7 mouse cellular contexts compared by ENCODE assay signal in genomic region chr10:62886799-62887591, GRCm38 (mm10). TPM values are rescaled to one million over a fixed set of nuclear protein-coding genes. Genes with fewer than 3 reads are reported as not detected.
DNase-seq lines count a peak whose midpoint lies in the region; ATAC-seq lines count a peak whose summit lies in the region.

No protein-coding gene starts in this region.

- WGBS in limb, embryonic 10.5 days: under 1% methylated on average over 56 of the region's 56 CpGs
- WGBS in midbrain, embryonic 12.5 days: under 1% methylated on average over 56 of the region's 56 CpGs

- peak; percentile 70 for DNase-seq in Muller cell, postnatal 12 days (ENCODE audit: inconsistent ontology term)
- peak; percentile 59 for DNase-seq in brain, adult 2 months (ENCODE audit: low read depth, low spot score)
- DNase-seq in heart, postnatal 4 days: peak; percentile 82
- peak; percentile 94 for DNase-seq in limb, embryonic 10.5 days (ENCODE audit: low spot score)
- DNase-seq in testis, postnatal 10 days (ENCODE audit: low spot score): peak; percentile 85

- peaks cover 20% of the 10 kb centered on the region for H3K4me1 ChIP-seq in limb, embryonic 10.5 days
- peaks cover 6% of the 10 kb centered on the region for H3K4me1 ChIP-seq in midbrain, embryonic 12.5 days

- H3K4me3 ChIP-seq in limb, embryonic 10.5 days: peak overlapping the region; percentile 65
- H3K4me3 ChIP-seq in midbrain, embryonic 12.5 days: peak overlapping the region; percentile 57

- ATAC-seq in erythroid progenitor cell, adult 5-6 weeks (replicated peaks; ENCODE audit: low FRiP score, poor library complexity, severe bottlenecking): peak; percentile 14; the same call in 1 of the 2 replicates
- peak; percentile 80 for ATAC-seq in midbrain, embryonic 12.5 days (ENCODE audit: low FRiP score, low read depth)

- H3K4me2 ChIP-seq in midbrain, embryonic 12.5 days (replicated peaks): peak overlapping the region; percentile 85

- H3K9ac ChIP-seq in midbrain, embryonic 12.5 days (replicated peaks): peak overlapping the region; percentile 55

- peaks cover 7% of the 10 kb centered on the region; the same call in 1 of the 2 replicates for H3K27me3 ChIP-seq in limb, embryonic 10.5 days (ENCODE audit: low read depth, poor library complexity, severe bottlenecking)
- H3K27me3 ChIP-seq in midbrain, embryonic 12.5 days: peaks cover 10% of the 10 kb centered on the region; the same call in 1 of the 2 replicates

- no peaks in the 10 kb centered on the region for H3K9me3 ChIP-seq in limb, embryonic 10.5 days (replicated peaks)
- H3K9me3 ChIP-seq in midbrain, embryonic 12.5 days: no peaks in the 10 kb centered on the region

- H3K36me3 ChIP-seq in limb, embryonic 10.5 days: no peaks in the 10 kb centered on the region
- no peaks in the 10 kb centered on the region for H3K36me3 ChIP-seq in midbrain, embryonic 12.5 days

- peak overlapping the region; percentile 84 for H3K27ac ChIP-seq in limb, embryonic 10.5 days
- no peak overlapping the region for H3K27ac ChIP-seq in midbrain, embryonic 12.5 days (replicated peaks)

RNA-seq across cellular contexts. Expression of gene Tet1, which starts 21.8 kb away (rescaled TPM):
- total RNA-seq in erythroid progenitor cell, adult 5-6 weeks (2015; ENCODE audit: low replicate concordance): 2.2 and 6.7 TPM in 2 replicates
- 0.39 and 0.76 TPM in 2 replicates for total RNA-seq in erythroid progenitor cell, adult 5-6 weeks (2017; ENCODE audit: low replicate concordance)
- total RNA-seq in heart, postnatal 4 days (2021): 10 to 100 TPM; 27.9 to 29.6 TPM
- polyA plus RNA-seq in limb, embryonic 10.5 days (2016; fragmentation: Nextera tagmentation; extraction: Ambion mirVana): 26.5 and 30.6 TPM in 2 replicates
- polyA plus RNA-seq in midbrain, embryonic 12.5 days (2016; fragmentation: Nextera tagmentation; extraction: Ambion mirVana): 35.2 and 35.6 TPM in 2 replicates

RNA-seq across cellular contexts. Expression of gene Slc25a16, which starts 33.4 kb away (rescaled TPM):
- total RNA-seq in erythroid progenitor cell, adult 5-6 weeks (2015; ENCODE audit: low replicate concordance): 9.6 and 15.5 TPM in 2 replicates
- 9.1 and 19.9 TPM in 2 replicates for total RNA-seq in erythroid progenitor cell, adult 5-6 weeks (2017; ENCODE audit: low replicate concordance)
- 10 to 100 TPM; 24.6 to 26.9 TPM for total RNA-seq in heart, postnatal 4 days (2021)
- polyA plus RNA-seq in limb, embryonic 10.5 days (2016; fragmentation: Nextera tagmentation; extraction: Ambion mirVana): 8.8 and 11.3 TPM in 2 replicates
- polyA plus RNA-seq in midbrain, embryonic 12.5 days (2016; fragmentation: Nextera tagmentation; extraction: Ambion mirVana): 10.5 and 12.8 TPM in 2 replicates

RNA-seq across cellular contexts. Expression of gene Dna2, which starts 59.8 kb away (rescaled TPM):
- 41.9 and 47.2 TPM in 2 replicates for total RNA-seq in erythroid progenitor cell, adult 5-6 weeks (2015; ENCODE audit: low replicate concordance)
- 45.7 and 49.2 TPM in 2 replicates for total RNA-seq in erythroid progenitor cell, adult 5-6 weeks (2017; ENCODE audit: low replicate concordance)
- 10 to 100 TPM; 12.0 to 13.5 TPM for total RNA-seq in heart, postnatal 4 days (2021)
- polyA plus RNA-seq in limb, embryonic 10.5 days (2016; fragmentation: Nextera tagmentation; extraction: Ambion mirVana): 38.9 and 40.7 TPM in 2 replicates
- 18.0 and 18.7 TPM in 2 replicates for polyA plus RNA-seq in midbrain, embryonic 12.5 days (2016; fragmentation: Nextera tagmentation; extraction: Ambion mirVana)
